Mouse (Mus musculus) lung, postnatal 0 days (tissue): ENCODE results near the gene Olig3.

Experiments used
- CTCF ChIP-seq: IDR thresholded peaks from 2 replicates; pipeline ENCODE4 v1.5.1; 2016; ENCODE audit warnings: antibody characterized with exemption, mild to moderate bottlenecking
- EP300 ChIP-seq: IDR thresholded peaks from 2 replicates; pipeline ENCODE4 v1.6.1; 2016; ENCODE audit warnings: antibody characterized with exemption, mild to moderate bottlenecking, control low read depth

GRCm38 (mm10) chr10:19375838-19376237, 19.5 kb downstream of the Olig3 start:
- TF ChIP-seq CTCF: no peak
- TF ChIP-seq EP300: no peak
